Mouse (Mus musculus) frontal cortex, adult (tissue): ENCODE results near the gene Ap2a1.
"Not testable (repeated sequence)": the region's sequence is repeated elsewhere in the genome, so short reads cannot be mapped to it uniquely, and the experiment has no call there.

ENCODE experiments used
- ATAC-seq: cut with Nextera tagmentation; 2 replicates; pipeline ENCODE4 v1.9.2; 2017; ENCODE audit warnings: mild to moderate bottlenecking, moderate library complexity, mixed read lengths; ENCODE audit not compliant: low TSS enrichment

The Ap2a1 gene

GRCm38 (mm10) chr7:44894175-44894574 is 35.1 kb downstream of the Ap2a1 start:
- no peak for ATAC-seq

GRCm38 (mm10) chr7:44893197-44893596 is 36.1 kb downstream of the Ap2a1 start:
- no peak for ATAC-seq

GRCm38 (mm10) chr7:44892276-44892921 is 36.9 kb downstream of the Ap2a1 start, which contains the start of gene Med25:
TSS of gene Med25 (minus strand) at chr7:44892712.
- ATAC-seq, result peak; percentile 60

GRCm38 (mm10) chr7:44891611-44892010 is 37.7 kb downstream of the Ap2a1 start:
- ATAC-seq, result no peak

- ATAC-seq, result no peak
Measured at GRCm38 (mm10) chr7:44890737-44891136, 38.6 kb downstream of the Ap2a1 start.

- ATAC-seq, result no peak
Measured at GRCm38 (mm10) chr7:44890180-44890579, 39.1 kb downstream of the Ap2a1 start.

GRCm38 (mm10) chr7:44888256-44889105 is 40.8 kb downstream of the Ap2a1 start:
- ATAC-seq, result no peak

- ATAC-seq, result no peak
Measured at GRCm38 (mm10) chr7:44886964-44887363, 42.3 kb downstream of the Ap2a1 start.

GRCm38 (mm10) chr7:44884637-44885036 is 44.7 kb downstream of the Ap2a1 start:
- ATAC-seq, result no peak

GRCm38 (mm10) chr7:44883036-44883435 is 46.3 kb downstream of the Ap2a1 start:
- no peak for ATAC-seq

GRCm38 (mm10) chr7:44877833-44878232 is 51.5 kb downstream of the Ap2a1 start:
- no peak for ATAC-seq

- not testable (repeated sequence) for ATAC-seq
Measured at GRCm38 (mm10) chr7:44871774-44872173, 57.5 kb downstream of the Ap2a1 start.

GRCm38 (mm10) chr7:44871181-44871580 is 58.1 kb downstream of the Ap2a1 start:
- ATAC-seq, result no peak

GRCm38 (mm10) chr7:44870614-44871013 is 58.7 kb downstream of the Ap2a1 start:
- ATAC-seq, result no peak

GRCm38 (mm10) chr7:44869697-44870528 is 59.4 kb downstream of the Ap2a1 start, which contains the start of gene Ptov1:
TSS of gene Ptov1 (minus strand) at chr7:44869788.
- ATAC-seq, result peak; percentile 90

- no peak for ATAC-seq
Measured at GRCm38 (mm10) chr7:44868919-44869696, 60.2 kb downstream of the Ap2a1 start.

GRCm38 (mm10) chr7:44868465-44868864 is 60.8 kb downstream of the Ap2a1 start:
- ATAC-seq, result no peak

- ATAC-seq, result no peak
Measured at GRCm38 (mm10) chr7:44867802-44868201, 61.5 kb downstream of the Ap2a1 start.

- no peak for ATAC-seq
Measured at GRCm38 (mm10) chr7:44867010-44867702, 62.1 kb downstream of the Ap2a1 start.

- no peak for ATAC-seq
Measured at GRCm38 (mm10) chr7:44866276-44867009, 62.9 kb downstream of the Ap2a1 start.
